Mouse (Mus musculus) ovary, postnatal 14 days (tissue): ENCODE results near the gene Hist2h2ab.
"Not testable (repeated sequence)": the region's sequence is repeated elsewhere in the genome, so short reads cannot be mapped to it uniquely, and the experiment has no call there.

Experiments used
- DNase-seq: peaks from one replicate; pipeline ENCODE4 v3.0.0; 2022; ENCODE audit warnings: low spot score

Gene Hist2h2ab

DNA sequence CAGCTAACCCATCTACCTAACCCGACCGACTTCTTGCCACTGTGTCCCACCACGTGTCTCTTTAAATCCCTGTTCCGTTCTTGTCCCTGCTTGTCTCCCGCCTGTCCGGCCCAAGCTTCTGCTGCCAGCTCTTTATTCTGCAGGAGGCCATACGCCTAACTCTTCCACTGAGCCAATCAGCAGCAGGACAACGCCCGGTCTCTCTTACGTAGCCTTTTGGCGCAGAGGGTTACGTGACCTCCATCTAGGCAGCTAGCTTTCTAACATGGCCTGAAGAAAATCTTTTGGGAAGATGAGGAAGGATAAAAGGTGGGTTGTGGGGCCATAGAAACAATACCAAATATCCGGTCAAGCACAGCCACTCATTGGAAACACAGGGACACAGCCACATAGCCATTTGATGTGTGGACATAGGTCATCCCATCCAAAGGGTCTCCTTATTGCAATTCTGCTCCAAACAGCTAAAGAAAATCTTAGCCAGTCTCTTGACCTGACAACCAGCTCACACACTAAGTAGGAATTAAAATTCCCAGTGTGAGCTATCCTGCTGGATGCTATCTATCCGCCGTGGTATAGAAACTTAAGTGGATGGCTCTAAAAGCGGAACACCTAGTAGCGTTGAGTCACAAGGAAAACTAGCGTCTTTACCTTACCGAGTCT, 42.7 kb downstream of the Hist2h2ab start:
- peak; percentile 61 for DNase-seq

DNA sequence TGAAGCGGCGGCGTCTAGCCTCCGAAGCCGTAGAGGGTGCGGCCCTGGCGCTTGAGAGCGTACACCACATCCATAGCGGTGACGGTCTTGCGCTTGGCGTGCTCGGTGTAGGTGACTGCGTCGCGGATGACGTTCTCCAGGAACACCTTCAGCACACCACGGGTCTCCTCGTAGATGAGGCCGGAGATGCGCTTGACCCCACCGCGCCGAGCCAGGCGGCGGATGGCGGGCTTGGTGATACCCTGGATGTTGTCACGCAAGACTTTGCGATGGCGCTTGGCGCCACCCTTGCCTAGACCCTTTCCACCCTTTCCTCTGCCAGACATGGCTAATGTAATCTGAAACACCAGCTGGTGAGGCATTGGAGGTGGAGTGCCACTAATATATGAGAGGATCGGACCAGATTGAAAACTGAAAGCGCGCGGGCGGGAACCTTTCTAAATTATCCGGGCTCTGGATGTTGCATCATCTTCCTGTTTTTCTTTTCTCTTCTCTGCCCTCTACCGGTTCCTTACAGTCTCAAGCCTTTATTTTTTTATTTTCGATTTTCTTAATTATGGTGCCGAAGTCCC, 43.4 kb downstream of the Hist2h2ab start, which contains the start of gene Hist2h4:
TSS of gene Hist2h4 (minus strand) at position 333 of the 572 bp plus-strand sequence.
- DNase-seq, result peak; percentile 96

DNA sequence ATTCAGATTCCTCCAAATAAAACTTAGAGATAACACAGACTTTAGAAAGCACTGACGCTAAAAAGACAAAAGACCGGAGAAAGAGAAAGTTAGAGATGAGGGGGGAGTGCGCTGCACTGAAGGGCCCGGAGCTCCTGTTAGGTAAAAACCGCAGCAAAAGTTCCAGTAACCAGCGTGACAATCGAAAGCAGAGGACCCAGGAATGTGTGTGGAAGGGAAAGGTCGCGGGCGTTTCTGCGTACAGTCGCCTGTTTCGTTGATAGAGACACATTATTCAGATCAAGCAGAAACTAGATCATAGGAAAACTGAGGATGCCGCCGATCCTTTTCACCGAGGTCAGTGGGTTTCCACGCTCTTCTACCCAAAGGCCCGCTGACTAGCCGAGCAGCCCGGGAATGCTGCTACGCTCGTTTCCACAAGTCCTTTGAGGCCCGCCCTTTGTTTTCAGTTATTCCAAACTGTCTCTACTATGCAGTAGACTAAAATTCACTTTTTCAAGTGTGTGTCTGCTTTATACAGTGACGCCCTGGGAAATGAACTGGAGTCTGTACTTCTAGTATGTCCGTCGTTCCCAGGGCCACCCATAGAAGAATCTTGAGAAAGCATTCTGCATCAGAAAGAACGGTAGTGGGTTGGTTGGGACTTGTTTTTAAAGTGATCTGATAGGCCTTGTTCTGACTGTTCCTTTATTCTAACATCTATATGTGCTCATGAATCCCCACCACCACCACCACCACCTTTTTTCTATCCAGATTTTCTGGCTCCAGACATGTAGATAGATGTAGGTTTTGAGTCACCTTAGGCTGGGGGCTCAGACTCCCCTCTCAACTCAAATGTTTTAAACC, 44.1 kb downstream of the Hist2h2ab start:
- DNase-seq, result peak; percentile 42

DNA sequence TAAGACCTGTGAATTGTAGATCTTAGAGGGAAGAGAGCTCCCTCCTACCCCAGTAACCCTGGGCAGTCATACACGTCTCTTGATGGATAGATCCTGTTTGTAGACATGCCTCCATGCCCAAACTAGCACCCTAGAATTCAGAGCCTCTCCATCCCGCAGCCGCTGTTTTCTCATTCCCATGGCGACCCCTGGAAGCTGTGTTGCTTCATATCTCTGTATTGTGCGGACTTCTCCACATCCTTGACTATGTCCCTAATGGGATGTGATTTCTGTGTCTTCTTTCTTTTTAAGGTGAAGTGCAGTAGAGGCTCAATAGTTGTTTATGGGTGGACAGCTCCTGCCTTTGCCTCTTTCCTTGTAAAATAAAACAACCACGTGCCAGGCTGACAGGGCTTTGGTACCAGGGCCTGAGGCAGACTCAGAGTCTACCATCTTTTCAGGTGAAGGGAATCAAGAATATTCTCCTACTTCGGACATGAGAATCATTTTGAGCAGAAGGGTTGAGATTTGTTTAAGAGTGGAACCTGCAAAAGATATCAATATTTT, 44.8 kb downstream of the Hist2h2ab start:
- DNase-seq, result no peak

DNA sequence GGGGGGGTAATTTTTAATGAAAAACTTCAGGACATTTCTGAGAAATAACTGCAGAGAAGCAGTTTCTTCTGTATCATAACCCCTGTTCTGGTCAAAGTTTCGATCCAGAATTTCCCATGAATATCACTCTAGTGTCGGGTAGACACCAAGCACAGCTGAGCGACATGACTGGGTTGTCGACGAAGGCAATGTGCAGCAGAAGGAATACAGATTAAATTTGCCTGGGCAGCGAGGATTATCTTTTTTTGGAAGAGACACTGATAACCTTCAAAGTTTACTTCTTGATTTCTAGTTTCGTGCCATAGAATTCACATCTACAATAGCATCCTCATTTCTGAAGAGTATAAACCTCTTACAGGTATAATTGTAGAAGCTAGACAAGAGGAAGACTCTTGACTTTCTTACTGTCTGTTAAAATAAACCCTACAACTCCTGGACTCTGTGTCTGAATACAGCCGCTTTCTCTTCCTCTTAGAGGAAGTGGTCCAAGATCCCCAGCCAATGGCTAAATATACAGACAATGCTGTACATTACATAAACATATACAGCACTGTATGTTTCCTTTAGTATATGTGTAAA, 46.6 kb downstream of the Hist2h2ab start:
- DNase-seq, result no peak

DNA sequence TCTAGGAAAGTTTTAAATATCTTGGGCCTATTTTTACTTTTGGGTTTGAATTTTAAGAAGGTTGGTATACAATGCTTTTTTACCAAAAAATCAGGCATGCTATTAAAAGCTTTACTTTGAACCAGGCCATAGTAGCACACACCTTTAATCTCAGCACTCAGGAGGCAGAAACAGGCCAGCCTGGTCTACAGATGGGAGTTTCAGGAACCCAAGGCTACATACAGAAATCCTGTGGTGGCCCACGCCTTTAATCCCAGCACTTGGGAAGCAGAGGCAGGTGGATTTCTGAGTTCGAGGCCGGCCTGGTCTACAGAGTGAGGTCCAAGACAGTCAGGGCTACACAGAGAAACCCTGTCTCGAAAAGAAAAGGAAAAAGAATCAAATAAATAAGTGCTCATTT, 47.9 kb downstream of the Hist2h2ab start:
- DNase-seq, result no peak

DNA sequence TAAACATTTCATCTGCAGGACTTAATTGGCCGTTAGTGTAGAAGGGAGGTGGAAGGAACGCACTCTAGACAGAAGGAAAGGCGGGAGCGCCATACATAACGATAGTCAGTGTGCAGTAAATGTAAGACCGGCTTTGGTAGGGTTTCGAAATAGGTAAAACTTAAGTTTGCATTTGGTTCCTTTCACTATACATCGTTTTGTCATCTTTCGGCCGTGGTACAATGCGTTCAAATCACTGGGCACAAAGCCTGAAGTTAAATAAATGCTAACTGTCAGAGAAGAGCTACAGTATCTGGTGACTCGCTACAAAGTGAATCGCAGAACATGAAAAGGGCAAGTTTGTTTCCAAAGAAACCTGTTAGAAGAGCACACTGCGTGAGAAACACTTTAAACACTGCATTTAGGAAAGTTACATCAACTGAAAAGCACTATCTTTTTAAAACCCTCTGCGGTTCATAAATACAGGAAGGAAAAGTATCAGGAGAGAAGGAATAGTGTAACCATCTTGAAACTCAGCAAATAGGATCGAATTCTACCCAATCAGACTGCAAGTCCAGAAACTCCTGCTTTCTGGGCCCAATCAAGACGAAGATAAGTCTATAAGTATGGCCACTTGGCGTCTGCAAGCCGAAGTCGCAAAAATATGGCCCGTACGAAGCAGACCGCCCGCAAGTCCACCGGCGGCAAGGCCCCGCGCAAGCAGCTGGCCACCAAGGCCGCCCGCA, 48.5 kb downstream of the Hist2h2ab start, which contains the start of gene Hist2h3b:
TSS of gene Hist2h3b (plus strand) at position 604 of the 725 bp plus-strand sequence.
- peak; percentile 77 for DNase-seq

DNA sequence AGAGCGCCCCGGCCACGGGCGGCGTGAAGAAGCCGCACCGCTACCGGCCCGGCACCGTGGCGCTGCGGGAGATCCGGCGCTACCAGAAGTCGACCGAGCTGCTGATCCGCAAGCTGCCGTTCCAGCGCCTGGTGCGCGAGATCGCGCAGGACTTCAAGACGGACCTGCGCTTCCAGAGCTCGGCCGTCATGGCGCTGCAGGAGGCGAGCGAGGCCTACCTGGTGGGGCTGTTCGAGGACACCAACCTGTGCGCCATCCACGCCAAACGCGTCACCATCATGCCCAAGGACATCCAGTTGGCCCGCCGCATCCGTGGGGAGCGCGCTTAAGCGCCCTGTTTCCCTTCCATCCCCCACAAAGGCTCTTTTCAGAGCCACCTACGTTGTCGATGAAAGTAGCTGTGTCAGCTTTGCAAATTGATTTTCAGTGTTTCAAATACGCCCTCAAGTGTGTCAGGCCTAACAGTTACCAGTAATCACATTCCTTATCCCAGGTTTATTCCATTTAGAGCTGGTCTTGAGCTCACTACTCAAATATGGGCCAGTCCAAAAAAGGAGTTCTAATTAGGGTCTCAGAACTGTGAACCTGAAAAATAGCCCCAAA, 49.2 kb downstream of the Hist2h2ab start:
- DNase-seq, result not testable (repeated sequence)
